Mouse (Mus musculus): ENCODE results near the gene Dgat2. TPM values are rescaled to one million over a fixed set of nuclear protein-coding genes. Genes with fewer than 3 reads are reported as not detected.
A peak's percentile ranks its signal among the peaks of the same experiment; 100 is the strongest.

Dgat2 gene
- 168 and 194 TPM in 2 replicates for polyA plus RNA-seq (2015; fragmentation: Nextera tagmentation; extraction: Ambion mirVana)

DNA sequence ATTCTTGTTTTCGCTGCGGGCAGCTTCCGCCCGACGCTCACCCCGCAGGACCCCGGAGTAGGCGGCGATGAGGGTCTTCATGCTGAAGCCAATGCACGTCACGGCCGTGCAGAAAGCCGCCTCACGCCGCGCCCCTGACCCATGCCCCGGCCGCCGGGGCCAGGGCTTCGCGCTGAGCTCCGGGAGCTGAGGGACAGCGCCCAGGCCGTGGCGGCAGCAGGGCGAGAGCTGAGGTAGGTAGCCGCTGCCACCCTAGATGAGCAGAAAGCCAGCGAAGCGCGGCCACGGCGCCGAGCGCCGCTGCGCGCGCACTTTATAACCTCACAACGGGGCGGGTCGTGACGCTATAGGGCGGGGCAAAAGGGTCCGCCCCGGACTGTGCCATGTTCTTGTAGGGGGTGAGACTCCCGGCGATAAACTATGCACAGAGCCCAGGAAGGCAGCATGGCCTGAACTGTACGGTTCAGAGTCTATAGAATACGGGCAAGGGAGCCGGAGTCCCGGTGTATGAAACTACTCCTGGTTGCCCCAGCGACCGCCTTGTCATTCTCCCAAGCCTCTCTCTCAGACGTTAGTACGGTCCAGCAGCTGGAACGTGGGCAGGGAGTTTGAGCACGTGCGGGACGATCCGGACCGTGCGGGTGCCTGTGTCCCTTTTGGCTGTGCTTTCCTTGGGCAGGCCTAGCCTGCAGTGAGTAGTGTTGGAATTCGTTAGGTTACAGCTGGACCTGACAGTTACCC, at the start of gene Dgat2:
Dgat2 (minus strand) TSS at position 288 of the 741 bp plus-strand sequence.
- Histone ChIP-seq H3K4me2 (ENCODE audit: low read depth, low read length) (peak within 1 kb of the TSS; percentile 78), H3K36me3 (ENCODE audit: control insufficient read depth, insufficient read depth) (no peaks in the 10 kb centered on the region), H3K27me3 (ENCODE audit: control insufficient read depth, insufficient read depth, low read depth, low read length) (peaks cover 9% of the 10 kb centered on the region), H3K4me1 (ENCODE audit: control insufficient read depth, low read depth, low read length) (peaks cover 17% of the 10 kb centered on the region), H3K9ac (ENCODE audit: low read depth, low read length) (peak within 1 kb of the TSS; percentile 71), H3K27ac (ENCODE audit: low read length) (peak within 1 kb of the TSS; percentile 71), H3K9me3 (replicated peaks; ENCODE audit: control insufficient read depth, low read length) (no peaks in the 10 kb centered on the region), H3K4me3 (ENCODE audit: low read depth, low read length) (peak within 1 kb of the TSS; percentile 68)
- peak; percentile 89 for ATAC-seq (ENCODE audit: low read depth)
- WGBS (ENCODE audit: insufficient replicate concordance) = under 1% methylated on average over 63 of the region's 63 CpGs

DNA sequence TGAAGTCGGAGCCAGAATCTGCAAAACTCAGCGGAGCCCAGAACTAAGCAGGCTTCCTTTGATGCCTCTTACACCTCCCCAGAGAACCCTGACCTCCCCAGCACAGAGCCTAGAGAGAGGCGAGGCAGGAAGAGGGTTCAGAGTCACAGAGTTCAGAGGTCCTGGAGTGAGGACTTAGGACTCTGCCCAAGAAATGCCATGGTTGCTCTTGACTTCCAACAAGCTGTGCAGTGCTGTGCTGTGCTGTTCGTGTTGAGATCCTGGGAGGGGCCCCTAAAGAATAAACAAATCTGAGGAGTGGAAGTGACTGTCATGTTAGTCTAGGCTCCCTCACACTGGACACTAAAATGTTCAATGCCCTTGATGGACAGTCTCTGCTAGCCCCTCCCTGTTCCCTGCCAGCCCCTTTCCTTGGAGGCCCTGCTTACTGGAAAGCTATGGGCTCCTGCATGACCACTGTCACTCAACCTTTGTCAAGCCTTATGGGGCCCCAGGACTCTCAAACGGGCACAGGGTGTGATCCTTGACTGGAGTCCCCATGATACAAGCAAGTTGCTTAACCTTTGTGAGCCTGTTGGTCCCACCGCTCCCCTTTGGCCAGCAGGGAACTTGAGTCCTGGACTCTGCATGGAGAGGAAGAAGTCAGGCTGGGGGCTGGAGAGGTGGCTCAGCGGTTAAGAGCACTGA, 47.7 kb upstream of the Dgat2 start:
- 46% methylated on average over 7 of the region's 7 CpGs for WGBS (ENCODE audit: insufficient replicate concordance)
- H3K4me3 ChIP-seq (ENCODE audit: low read depth, low read length) = no peak overlapping the region

DNA sequence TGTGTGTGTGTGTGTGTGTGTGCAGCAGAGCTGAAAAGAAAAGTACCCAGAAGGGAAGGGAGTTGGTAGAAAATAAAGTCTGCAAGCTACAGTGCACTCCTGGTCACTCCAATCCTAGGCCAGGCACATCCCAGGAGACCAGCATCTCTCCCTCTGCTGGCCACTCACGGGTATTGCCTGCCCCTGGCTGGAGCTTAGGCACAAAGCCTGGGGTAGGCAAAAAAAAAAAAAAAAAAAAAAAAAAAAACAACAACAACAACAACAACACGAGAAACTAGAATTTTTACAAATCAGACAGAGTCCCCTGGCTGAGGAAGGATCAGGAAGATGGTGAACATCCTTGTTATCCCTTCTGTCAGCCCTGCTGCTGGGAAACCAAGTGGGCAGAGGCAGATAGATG, 46.9 kb upstream of the Dgat2 start:
- Histone ChIP-seq H3K27me3 (ENCODE audit: control insufficient read depth, insufficient read depth, low read depth, low read length) (no peaks in the 10 kb centered on the region), H3K4me2 (ENCODE audit: low read depth, low read length) (no peak overlapping the region), H3K4me1 (ENCODE audit: control insufficient read depth, low read depth, low read length) (peaks cover 16% of the 10 kb centered on the region), H3K27ac (ENCODE audit: low read length) (peak overlapping the region; percentile 21; the same call in 1 of the 2 replicates), H3K9ac (ENCODE audit: low read depth, low read length) (no peak overlapping the region), H3K9me3 (replicated peaks; ENCODE audit: control insufficient read depth, low read length) (no peaks in the 10 kb centered on the region), H3K4me3 (ENCODE audit: low read depth, low read length) (no peak overlapping the region), H3K36me3 (ENCODE audit: control insufficient read depth, insufficient read depth) (no peaks in the 10 kb centered on the region)
- peak; percentile 48 for ATAC-seq (ENCODE audit: low read depth)
- 0% methylated on average over 2 of the region's 2 CpGs for WGBS (ENCODE audit: insufficient replicate concordance)

More for the DNA sequence above, 47.7 kb upstream of the Dgat2 start:
- ATAC-seq (ENCODE audit: low read depth) = no peak
- no peaks in the 10 kb centered on the region for H3K36me3 ChIP-seq (ENCODE audit: control insufficient read depth, insufficient read depth)
- H3K27me3 ChIP-seq (ENCODE audit: control insufficient read depth, insufficient read depth, low read depth, low read length) = no peaks in the 10 kb centered on the region
- no peaks in the 10 kb centered on the region for H3K9me3 ChIP-seq (replicated peaks; ENCODE audit: control insufficient read depth, low read length)
- H3K27ac ChIP-seq (ENCODE audit: low read length) = peak overlapping the region; percentile 25; the same call in 1 of the 2 replicates
- no peak overlapping the region for H3K9ac ChIP-seq (ENCODE audit: low read depth, low read length)
- no peak overlapping the region for H3K4me2 ChIP-seq (ENCODE audit: low read depth, low read length)
- peaks cover 12% of the 10 kb centered on the region for H3K4me1 ChIP-seq (ENCODE audit: control insufficient read depth, low read depth, low read length)

DNA sequence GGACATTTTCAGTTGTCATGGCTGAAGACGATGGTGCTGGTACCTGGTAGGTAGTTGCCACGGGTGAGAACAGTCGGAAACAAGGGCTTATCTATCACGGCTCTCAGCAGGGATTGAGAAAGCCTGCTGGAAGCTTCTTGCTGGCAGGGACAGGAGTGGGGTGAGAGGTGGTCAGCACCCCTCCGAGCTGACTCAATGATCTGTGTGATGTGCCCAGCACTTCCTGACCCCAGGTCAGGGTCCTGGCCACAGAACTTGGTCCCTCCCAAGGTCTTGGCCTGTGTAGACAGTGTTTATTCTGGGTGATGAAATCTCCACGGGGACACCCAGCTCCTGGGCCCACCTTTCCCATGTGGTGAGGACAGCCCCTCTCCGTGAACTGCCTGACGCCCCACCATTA, 46.3 kb upstream of the Dgat2 start:
- 53% methylated on average over 8 of the region's 8 CpGs for WGBS (ENCODE audit: insufficient replicate concordance)
- Histone ChIP-seq H3K27me3 (ENCODE audit: control insufficient read depth, insufficient read depth, low read depth, low read length) (no peaks in the 10 kb centered on the region), H3K4me1 (ENCODE audit: control insufficient read depth, low read depth, low read length) (peaks cover 16% of the 10 kb centered on the region), H3K4me2 (ENCODE audit: low read depth, low read length) (no peak overlapping the region), H3K9ac (ENCODE audit: low read depth, low read length) (no peak overlapping the region), H3K27ac (ENCODE audit: low read length) (peak overlapping the region; percentile 21), H3K9me3 (replicated peaks; ENCODE audit: control insufficient read depth, low read length) (no peaks in the 10 kb centered on the region), H3K4me3 (ENCODE audit: low read depth, low read length) (no peak overlapping the region), H3K36me3 (ENCODE audit: control insufficient read depth, insufficient read depth) (no peaks in the 10 kb centered on the region)
- ATAC-seq (ENCODE audit: low read depth) = peak; percentile 67

DNA sequence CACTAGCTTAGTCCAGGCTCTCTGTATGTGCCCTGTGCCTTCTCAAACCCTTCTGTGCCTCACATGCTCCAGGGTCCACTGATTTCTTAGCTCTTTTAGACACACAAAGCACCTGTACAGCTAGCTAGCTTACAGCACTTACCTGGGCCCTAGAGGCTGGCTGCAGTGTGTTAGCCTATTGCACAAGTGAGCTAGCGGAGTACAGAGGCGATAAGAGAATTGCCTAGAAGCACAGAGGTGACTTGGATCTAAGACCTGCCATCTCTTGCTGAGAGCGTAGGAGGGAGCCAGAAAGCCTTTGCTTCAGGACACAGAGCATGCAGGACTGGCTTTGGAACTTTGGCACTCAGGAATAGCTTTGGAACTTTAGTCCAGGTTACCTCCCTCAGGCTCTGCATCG, 44.7 kb upstream of the Dgat2 start:
- Histone ChIP-seq H3K9me3 (replicated peaks; ENCODE audit: control insufficient read depth, low read length) (no peaks in the 10 kb centered on the region), H3K27ac (ENCODE audit: low read length) (peak overlapping the region; percentile 10; the same call in 1 of the 2 replicates), H3K9ac (ENCODE audit: low read depth, low read length) (no peak overlapping the region), H3K4me3 (ENCODE audit: low read depth, low read length) (no peak overlapping the region), H3K4me1 (ENCODE audit: control insufficient read depth, low read depth, low read length) (peaks cover 16% of the 10 kb centered on the region), H3K4me2 (ENCODE audit: low read depth, low read length) (no peak overlapping the region), H3K36me3 (ENCODE audit: control insufficient read depth, insufficient read depth) (no peaks in the 10 kb centered on the region), H3K27me3 (ENCODE audit: control insufficient read depth, insufficient read depth, low read depth, low read length) (no peaks in the 10 kb centered on the region)
- ATAC-seq (ENCODE audit: low read depth) = no peak; the same call in 1 of the 2 replicates
- WGBS (ENCODE audit: insufficient replicate concordance) = 66% methylated on average over 4 of the region's 4 CpGs

DNA sequence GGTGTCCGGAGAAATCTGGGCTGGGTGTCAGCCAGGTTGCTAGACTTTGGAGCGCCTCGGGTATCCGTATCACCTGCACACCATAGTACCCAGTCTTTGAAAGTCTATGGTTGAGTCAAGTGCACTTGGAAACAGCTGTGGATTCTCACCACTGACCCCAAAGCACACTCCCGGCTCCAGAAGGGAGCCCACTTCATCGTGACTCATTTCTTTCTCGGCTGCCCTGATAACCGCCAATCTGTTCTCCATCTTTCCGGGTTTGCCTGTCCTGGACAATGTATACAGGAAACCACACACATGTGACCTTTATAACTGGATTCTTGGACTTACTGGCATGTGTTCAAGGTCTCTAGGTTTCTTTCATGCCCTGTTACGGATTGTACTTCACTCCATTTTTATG, 44.1 kb upstream of the Dgat2 start:
- Histone ChIP-seq H3K36me3 (ENCODE audit: control insufficient read depth, insufficient read depth) (no peaks in the 10 kb centered on the region), H3K4me2 (ENCODE audit: low read depth, low read length) (no peak overlapping the region), H3K9me3 (replicated peaks; ENCODE audit: control insufficient read depth, low read length) (no peaks in the 10 kb centered on the region), H3K9ac (ENCODE audit: low read depth, low read length) (no peak overlapping the region), H3K4me1 (ENCODE audit: control insufficient read depth, low read depth, low read length) (peaks cover 16% of the 10 kb centered on the region), H3K27ac (ENCODE audit: low read length) (no peak overlapping the region), H3K4me3 (ENCODE audit: low read depth, low read length) (no peak overlapping the region), H3K27me3 (ENCODE audit: control insufficient read depth, insufficient read depth, low read depth, low read length) (no peaks in the 10 kb centered on the region)
- 69% methylated on average over 10 of the region's 10 CpGs for WGBS (ENCODE audit: insufficient replicate concordance)
- ATAC-seq (ENCODE audit: low read depth) = no peak

DNA sequence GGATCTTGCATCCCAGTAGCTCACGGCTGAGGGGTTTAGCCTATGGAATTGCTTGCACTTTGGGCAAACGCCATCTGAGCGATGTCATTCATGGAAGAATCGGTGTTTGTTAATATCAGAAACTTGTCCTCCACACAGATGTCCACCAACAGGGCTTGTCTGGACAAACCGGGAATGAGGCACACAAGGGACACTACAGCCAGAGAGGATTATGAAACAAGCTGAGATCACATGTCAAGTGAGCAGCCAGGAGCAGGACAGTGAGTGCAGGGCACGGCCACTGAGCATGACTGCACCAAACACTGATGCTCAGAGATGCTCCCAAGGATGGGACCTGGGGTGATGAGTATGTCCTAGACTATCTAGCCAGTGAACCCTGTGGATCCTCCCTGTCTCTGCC, 42.9 kb upstream of the Dgat2 start:
- 51% methylated on average over 6 of the region's 6 CpGs for WGBS (ENCODE audit: insufficient replicate concordance)
- H3K4me1 ChIP-seq (ENCODE audit: control insufficient read depth, low read depth, low read length) = peaks cover 16% of the 10 kb centered on the region
- ATAC-seq (ENCODE audit: low read depth) = peak; percentile 58
- H3K4me3 ChIP-seq (ENCODE audit: low read depth, low read length) = no peak overlapping the region
- H3K27ac ChIP-seq (ENCODE audit: low read length) = peak overlapping the region; percentile 82
- no peak overlapping the region for H3K4me2 ChIP-seq (ENCODE audit: low read depth, low read length)
- no peak overlapping the region for H3K9ac ChIP-seq (ENCODE audit: low read depth, low read length)
- H3K27me3 ChIP-seq (ENCODE audit: control insufficient read depth, insufficient read depth, low read depth, low read length) = no peaks in the 10 kb centered on the region
- no peaks in the 10 kb centered on the region for H3K9me3 ChIP-seq (replicated peaks; ENCODE audit: control insufficient read depth, low read length)
- H3K36me3 ChIP-seq (ENCODE audit: control insufficient read depth, insufficient read depth) = no peaks in the 10 kb centered on the region

DNA sequence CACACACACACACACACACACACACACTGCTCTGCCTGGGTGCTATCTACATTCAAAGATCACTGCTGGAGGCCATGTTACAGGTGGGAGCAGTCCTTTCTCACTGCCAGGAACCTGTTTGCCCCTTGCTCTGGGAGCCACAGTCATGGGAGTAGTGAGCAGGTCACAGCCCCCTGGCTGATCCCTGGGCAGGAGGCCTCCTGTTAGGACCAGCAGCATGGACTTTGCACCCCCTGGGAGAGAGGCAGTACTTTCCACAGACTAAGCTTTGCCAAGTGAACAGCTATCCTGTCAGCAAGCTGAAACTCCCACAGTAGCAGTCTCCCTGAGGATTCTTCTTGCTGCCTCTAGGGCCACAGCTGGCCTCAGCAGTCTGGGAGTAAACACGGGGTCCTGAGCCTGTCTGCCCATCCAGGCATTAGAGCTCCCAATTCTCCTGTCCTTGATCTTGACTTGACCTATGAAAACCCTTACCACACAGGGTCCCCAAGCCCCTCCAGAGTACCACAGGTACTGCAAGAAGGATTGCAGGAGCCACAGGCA, 42.2 kb upstream of the Dgat2 start:
- Histone ChIP-seq H3K9ac (ENCODE audit: low read depth, low read length) (no peak overlapping the region), H3K9me3 (replicated peaks; ENCODE audit: control insufficient read depth, low read length) (no peaks in the 10 kb centered on the region), H3K4me1 (ENCODE audit: control insufficient read depth, low read depth, low read length) (peaks cover 16% of the 10 kb centered on the region), H3K27ac (ENCODE audit: low read length) (peak overlapping the region; percentile 82), H3K4me3 (ENCODE audit: low read depth, low read length) (no peak overlapping the region), H3K27me3 (ENCODE audit: control insufficient read depth, insufficient read depth, low read depth, low read length) (no peaks in the 10 kb centered on the region), H3K36me3 (ENCODE audit: control insufficient read depth, insufficient read depth) (no peaks in the 10 kb centered on the region), H3K4me2 (ENCODE audit: low read depth, low read length) (no peak overlapping the region)
- WGBS (ENCODE audit: insufficient replicate concordance) = 40% methylated on average over 1 of the region's 1 CpGs
- ATAC-seq (ENCODE audit: low read depth) = peak; percentile 81

DNA sequence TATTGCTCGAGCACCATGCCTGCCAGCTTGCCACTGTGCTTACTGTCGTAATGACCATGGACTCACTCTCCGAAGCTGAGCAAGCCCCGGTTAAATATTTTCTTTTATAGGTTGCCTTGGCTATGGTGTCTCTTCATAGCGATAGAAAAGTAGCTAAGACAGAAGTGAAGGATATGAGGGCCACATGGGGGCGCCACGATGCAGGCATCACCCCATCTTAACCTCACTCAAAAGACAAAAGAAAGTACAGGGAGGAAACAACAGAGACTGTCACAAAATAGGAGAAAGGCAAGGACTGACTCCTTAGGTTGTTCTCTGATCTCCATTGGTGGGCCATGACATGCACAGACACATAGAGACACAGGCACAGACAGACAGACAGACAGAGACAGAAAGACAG, 41.7 kb upstream of the Dgat2 start:
- Histone ChIP-seq H3K4me3 (ENCODE audit: low read depth, low read length) (no peak overlapping the region), H3K27ac (ENCODE audit: low read length) (peak overlapping the region; percentile 82), H3K9ac (ENCODE audit: low read depth, low read length) (no peak overlapping the region), H3K4me2 (ENCODE audit: low read depth, low read length) (no peak overlapping the region), H3K4me1 (ENCODE audit: control insufficient read depth, low read depth, low read length) (peaks cover 16% of the 10 kb centered on the region), H3K36me3 (ENCODE audit: control insufficient read depth, insufficient read depth) (no peaks in the 10 kb centered on the region), H3K9me3 (replicated peaks; ENCODE audit: control insufficient read depth, low read length) (no peaks in the 10 kb centered on the region), H3K27me3 (ENCODE audit: control insufficient read depth, insufficient read depth, low read depth, low read length) (no peaks in the 10 kb centered on the region)
- ATAC-seq (ENCODE audit: low read depth) = no peak
- 49% methylated on average over 7 of the region's 7 CpGs for WGBS (ENCODE audit: insufficient replicate concordance)

All from liver, embryonic 16.5 days (tissue).